Mouse (Mus musculus): ENCODE measurements at regions not wholly inside any gene's neighbourhood (a gene's known extent, or its start where the extent isn't known, plus 50 kb on each side); places are given as distances from the start of the nearest gene placed in this dataset.

DNA sequence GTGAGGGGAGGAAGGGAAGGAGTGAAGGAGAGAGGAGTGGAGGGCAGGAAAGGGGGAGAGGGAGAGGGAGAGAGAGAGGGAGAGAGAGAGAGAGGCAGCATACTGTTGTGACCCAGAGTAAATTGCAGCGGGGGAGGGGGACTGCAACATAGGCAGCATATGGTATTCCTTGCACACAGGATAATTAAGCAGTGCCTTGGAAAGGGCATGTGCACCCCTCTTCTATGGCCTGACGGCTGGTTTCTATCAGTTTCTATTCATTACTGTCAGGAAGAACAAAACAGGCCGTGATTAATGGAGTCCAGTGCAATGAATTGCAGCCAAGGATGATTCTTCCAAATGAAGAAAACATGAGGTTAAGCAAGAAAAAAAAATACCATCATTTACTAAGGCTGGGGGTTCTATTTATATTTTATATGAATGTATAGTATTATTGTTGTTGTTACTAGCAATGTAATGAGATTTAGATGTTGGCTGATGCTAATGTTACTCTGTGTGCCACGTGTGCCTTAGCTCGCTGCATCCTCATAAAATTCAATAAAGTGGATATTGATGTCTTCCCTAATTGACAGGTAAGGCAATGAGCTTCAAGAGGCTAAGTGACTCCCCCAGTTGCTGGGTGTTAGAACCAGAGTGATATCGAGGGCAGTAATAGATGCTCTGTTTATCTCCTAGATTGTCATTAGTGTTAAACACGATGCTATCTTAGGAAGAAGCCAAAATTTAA lies 181.3 kb downstream of the Gm19935 start:
- Histone ChIP-seq H3K9ac (replicated peaks) (no peak overlapping the region), H3K9me3 (no peaks in the 10 kb centered on the region), H3K36me3 (no peaks in the 10 kb centered on the region), H3K4me3 (replicated peaks) (no peak overlapping the region), H3K4me1 (replicated peaks) (no peaks in the 10 kb centered on the region), H3K27ac (no peak overlapping the region), H3K4me2 (no peak overlapping the region), H3K27me3 (no peaks in the 10 kb centered on the region)
- no peak for ATAC-seq (ENCODE audit: insufficient number of reproducible peaks, insufficient read depth, low FRiP score, low TSS enrichment, low read depth)
- WGBS = 26% methylated on average over 7 of the region's 7 CpGs

DNA sequence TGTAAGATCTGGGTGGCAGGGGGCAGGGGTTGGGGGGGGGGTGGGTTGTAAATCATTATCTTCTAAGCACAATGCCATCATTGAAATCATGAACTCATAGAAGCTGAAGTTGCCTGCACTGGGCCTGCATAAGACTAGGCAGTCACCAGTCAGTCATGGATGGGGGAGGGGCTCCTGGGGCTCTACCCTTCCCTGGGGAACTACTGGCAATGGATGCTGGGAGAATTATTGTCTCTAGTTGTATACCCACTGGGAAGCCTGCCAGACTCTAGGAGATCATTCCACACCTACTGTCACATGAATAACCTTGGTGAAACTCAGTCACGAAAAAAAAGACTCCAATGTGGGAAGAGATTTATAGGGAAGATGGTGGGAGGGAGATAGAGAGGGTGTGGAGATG lies 186.4 kb downstream of the Gm19935 start:
- H3K9ac ChIP-seq (replicated peaks) = no peak overlapping the region
- H3K4me2 ChIP-seq = no peak overlapping the region
- no peaks in the 10 kb centered on the region for H3K9me3 ChIP-seq
- WGBS = 84% methylated on average over 1 of the region's 1 CpGs
- no peaks in the 10 kb centered on the region for H3K27me3 ChIP-seq
- H3K27ac ChIP-seq = no peak overlapping the region
- H3K36me3 ChIP-seq = no peaks in the 10 kb centered on the region
- no peaks in the 10 kb centered on the region for H3K4me1 ChIP-seq (replicated peaks)
- ATAC-seq (ENCODE audit: insufficient number of reproducible peaks, insufficient read depth, low FRiP score, low TSS enrichment, low read depth) = no peak
- no peak overlapping the region for H3K4me3 ChIP-seq (replicated peaks)

DNA sequence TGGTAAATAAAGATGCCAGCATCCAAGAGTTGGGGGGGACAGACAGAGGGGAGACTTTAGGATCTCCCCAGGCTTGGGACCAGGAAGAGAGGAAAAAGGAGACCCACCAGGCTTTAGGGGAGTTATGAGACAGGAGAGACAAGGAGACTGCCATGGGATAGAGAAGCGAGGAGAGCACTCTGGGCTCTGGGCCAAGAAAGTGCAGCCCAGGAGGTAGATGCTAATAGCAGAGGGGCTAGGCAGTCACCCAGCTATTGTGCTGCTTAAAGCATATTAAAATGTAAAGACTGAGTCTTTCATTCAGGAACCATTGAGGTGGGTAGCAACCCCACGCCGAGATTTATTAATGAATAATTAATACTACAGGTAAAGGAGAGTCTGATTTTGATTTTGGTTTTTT lies 208.8 kb downstream of the Gm19935 start:
- Histone ChIP-seq H3K4me2 (no peak overlapping the region), H3K4me1 (replicated peaks) (no peaks in the 10 kb centered on the region)
- WGBS = 65% methylated on average over 3 of the region's 3 CpGs

DNA sequence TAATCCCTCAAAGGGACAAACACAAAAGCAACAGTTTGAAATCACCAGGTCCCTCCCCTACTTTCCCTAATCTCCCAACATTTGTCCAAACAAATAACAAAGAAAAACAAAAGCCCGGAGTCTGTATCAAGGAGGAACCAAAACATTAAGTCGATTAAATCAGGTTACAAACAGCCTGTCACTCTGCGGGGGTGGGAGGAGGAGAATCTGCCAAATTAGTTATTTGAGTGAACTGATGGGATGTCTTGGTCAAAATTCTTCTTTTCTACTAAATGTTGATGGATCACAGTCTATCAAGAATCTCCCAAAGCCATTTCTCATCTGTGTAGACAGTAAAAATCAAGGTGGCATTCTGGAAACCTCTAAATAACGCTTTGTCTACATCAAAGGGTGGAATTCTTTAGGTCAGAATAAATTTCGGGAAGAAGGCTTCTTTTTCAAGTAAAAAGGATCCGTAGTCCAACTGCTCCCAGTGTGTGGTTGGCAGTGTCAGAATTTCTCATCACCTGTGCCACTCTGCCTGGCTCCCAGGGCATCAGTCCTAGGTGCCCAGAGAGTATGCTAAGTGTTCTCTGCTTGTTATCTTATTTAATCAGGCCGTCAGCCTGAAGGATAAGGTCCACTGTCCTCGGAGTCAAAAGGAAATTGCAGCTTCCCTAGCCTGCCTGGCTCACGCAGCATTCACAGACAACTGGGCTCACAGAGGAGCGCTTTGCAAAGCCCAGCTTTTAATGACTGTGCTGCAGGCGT lies 216.1 kb downstream of the Gm19935 start:
- Histone ChIP-seq H3K27me3 (no peaks in the 10 kb centered on the region), H3K27ac (no peak overlapping the region), H3K36me3 (no peaks in the 10 kb centered on the region), H3K4me1 (replicated peaks) (no peaks in the 10 kb centered on the region), H3K9me3 (peaks cover 4% of the 10 kb centered on the region; the same call in 1 of the 2 replicates), H3K4me2 (no peak overlapping the region), H3K9ac (replicated peaks) (no peak overlapping the region), H3K4me3 (replicated peaks) (no peak overlapping the region)
- no peak for ATAC-seq (ENCODE audit: insufficient number of reproducible peaks, insufficient read depth, low FRiP score, low TSS enrichment, low read depth)
- WGBS = 37% methylated on average over 11 of the region's 11 CpGs

More for the DNA sequence above, 208.8 kb downstream of the Gm19935 start:
- Histone ChIP-seq H3K36me3 (no peaks in the 10 kb centered on the region), H3K9me3 (no peaks in the 10 kb centered on the region), H3K27me3 (no peaks in the 10 kb centered on the region), H3K27ac (no peak overlapping the region), H3K9ac (replicated peaks) (no peak overlapping the region), H3K4me3 (replicated peaks) (no peak overlapping the region)
- ATAC-seq (ENCODE audit: insufficient number of reproducible peaks, insufficient read depth, low FRiP score, low TSS enrichment, low read depth) = no peak

DNA sequence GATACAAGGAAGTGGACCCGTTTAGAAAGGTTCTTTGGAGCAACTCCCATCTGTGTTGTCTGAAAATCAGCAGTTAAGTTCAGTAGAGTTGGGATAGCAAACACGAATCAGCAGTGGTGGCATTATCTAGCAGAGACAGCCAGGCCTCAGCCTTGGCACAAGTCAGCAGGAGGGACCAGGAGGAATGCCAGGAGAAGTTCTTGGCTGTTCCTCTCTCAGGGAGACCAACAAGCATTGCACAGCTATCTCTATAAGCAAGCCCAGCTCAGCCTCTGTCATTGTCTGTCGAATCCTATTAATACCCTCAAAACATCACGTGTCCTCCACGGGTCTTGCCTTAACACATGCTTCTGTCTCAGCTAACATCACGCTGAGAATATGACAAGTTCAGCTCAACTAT lies 219.8 kb downstream of the Gm19935 start:
- H3K4me2 ChIP-seq = no peak overlapping the region
- WGBS = 91% methylated on average over 6 of the region's 6 CpGs

DNA sequence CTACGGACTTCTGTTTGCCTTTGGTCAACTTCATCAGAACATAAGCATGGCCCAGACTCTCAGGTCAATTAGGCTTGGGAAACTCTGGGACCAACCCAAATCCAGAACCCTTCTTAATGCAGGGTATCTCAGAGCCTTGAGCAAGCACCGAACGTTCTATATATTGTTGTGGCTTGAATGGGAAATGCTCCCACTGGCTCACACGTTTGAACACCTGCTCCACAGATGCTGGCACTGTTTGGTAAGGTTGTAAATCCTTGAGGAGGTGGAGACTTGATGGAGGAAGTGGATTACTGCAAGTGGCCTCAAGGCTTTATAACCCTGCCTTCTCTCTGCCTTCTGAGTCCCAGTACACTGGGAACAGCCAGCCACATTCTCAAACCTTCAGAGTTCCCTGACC lies 231.3 kb upstream of the Tox3 start:
- H3K4me1 ChIP-seq (replicated peaks) = no peaks in the 10 kb centered on the region
- H3K36me3 ChIP-seq = no peaks in the 10 kb centered on the region
- H3K9me3 ChIP-seq = no peaks in the 10 kb centered on the region
- ATAC-seq (ENCODE audit: insufficient number of reproducible peaks, insufficient read depth, low FRiP score, low TSS enrichment, low read depth) = no peak
- no peak overlapping the region for H3K4me3 ChIP-seq (replicated peaks)
- H3K27me3 ChIP-seq = no peaks in the 10 kb centered on the region
- H3K4me2 ChIP-seq = no peak overlapping the region
- H3K9ac ChIP-seq (replicated peaks) = no peak overlapping the region
- 62% methylated on average over 4 of the region's 4 CpGs for WGBS
- H3K27ac ChIP-seq = no peak overlapping the region

More for the DNA sequence above, 219.8 kb downstream of the Gm19935 start:
- Histone ChIP-seq H3K4me3 (replicated peaks) (no peak overlapping the region), H3K27ac (no peak overlapping the region), H3K9ac (replicated peaks) (no peak overlapping the region), H3K27me3 (0 out of 2 replicates have a peak, but pooled peaks cover 3% of the 10 kb centered on the region), H3K9me3 (peaks cover 4% of the 10 kb centered on the region; the same call in 1 of the 2 replicates), H3K4me1 (replicated peaks) (no peaks in the 10 kb centered on the region), H3K36me3 (no peaks in the 10 kb centered on the region)
- ATAC-seq (ENCODE audit: insufficient number of reproducible peaks, insufficient read depth, low FRiP score, low TSS enrichment, low read depth) = no peak

DNA sequence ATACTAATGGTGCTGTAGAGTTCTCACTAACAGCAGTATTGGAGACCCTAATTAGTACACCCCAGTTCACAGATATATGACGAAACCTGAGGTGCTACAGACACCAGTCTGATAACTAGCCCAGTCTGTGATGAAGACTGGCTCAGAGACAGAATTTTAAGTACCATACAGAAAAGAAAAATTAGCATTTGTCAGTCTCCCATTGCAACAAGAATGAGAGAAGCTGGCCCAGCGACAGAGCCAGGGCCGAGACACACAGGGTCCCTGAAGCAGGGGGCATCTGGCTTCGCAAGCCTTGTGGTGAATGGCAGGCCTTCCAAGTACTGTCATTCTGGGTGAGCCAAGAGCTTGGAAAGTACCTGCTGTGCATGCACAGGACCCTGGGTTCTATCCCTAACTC lies 228.8 kb upstream of the Tox3 start:
- WGBS = 71% methylated on average over 4 of the region's 4 CpGs

DNA sequence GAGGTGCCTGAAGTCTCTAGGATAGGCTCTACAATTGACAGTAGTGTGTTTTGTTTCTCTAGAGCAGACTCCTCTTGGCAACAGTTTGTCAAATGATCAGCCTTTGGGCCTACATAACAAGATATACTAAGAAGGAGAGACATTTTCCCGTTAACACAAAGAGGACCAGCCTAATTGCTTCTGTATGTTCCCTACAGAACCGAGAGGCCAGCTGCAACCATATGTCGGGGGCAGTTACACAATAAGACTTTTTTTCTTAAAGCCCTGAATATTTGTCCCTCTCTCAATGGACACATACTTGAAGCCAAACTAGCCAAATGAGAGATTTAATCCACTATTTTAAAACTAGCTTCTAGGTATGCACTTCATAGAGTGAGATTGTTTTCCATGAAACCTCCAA lies 226.5 kb upstream of the Tox3 start:
- Histone ChIP-seq H3K9ac (replicated peaks) (no peak overlapping the region), H3K4me2 (no peak overlapping the region), H3K4me3 (replicated peaks) (no peak overlapping the region), H3K27ac (no peak overlapping the region), H3K4me1 (replicated peaks) (no peaks in the 10 kb centered on the region), H3K27me3 (no peaks in the 10 kb centered on the region), H3K36me3 (no peaks in the 10 kb centered on the region), H3K9me3 (no peaks in the 10 kb centered on the region)
- 58% methylated on average over 3 of the region's 3 CpGs for WGBS
- ATAC-seq (ENCODE audit: insufficient number of reproducible peaks, insufficient read depth, low FRiP score, low TSS enrichment, low read depth) = no peak

More for the DNA sequence above, 228.8 kb upstream of the Tox3 start:
- Histone ChIP-seq H3K27ac (no peak overlapping the region), H3K4me2 (no peak overlapping the region), H3K9me3 (no peaks in the 10 kb centered on the region), H3K4me3 (replicated peaks) (no peak overlapping the region), H3K9ac (replicated peaks) (no peak overlapping the region), H3K36me3 (no peaks in the 10 kb centered on the region), H3K27me3 (no peaks in the 10 kb centered on the region), H3K4me1 (replicated peaks) (no peaks in the 10 kb centered on the region)
- no peak for ATAC-seq (ENCODE audit: insufficient number of reproducible peaks, insufficient read depth, low FRiP score, low TSS enrichment, low read depth)

DNA sequence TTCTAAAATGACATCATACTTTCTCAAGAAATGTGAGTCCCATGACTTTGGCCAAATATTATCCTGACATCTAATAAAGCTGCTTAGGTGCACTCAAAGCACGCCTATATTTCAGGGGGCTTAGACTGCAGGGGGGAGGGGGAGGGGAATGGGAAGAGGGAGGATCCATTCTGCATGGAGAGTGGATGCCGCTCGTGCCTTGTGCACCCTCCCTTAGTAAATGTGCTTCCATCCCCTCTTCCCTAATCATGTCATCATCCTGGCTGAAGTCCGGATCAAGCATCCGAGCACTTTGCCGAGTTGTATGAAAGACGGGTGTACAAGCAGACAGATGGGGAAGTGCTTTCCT lies 207.9 kb upstream of the Tox3 start:
- Histone ChIP-seq H3K4me1 (replicated peaks) (0 out of 2 replicates have a peak, but pooled peaks cover 3% of the 10 kb centered on the region), H3K4me3 (replicated peaks) (no peak overlapping the region), H3K4me2 (no peak overlapping the region), H3K9ac (replicated peaks) (no peak overlapping the region), H3K9me3 (no peaks in the 10 kb centered on the region), H3K27ac (no peak overlapping the region), H3K36me3 (no peaks in the 10 kb centered on the region), H3K27me3 (peaks cover 2% of the 10 kb centered on the region; the same call in 1 of the 2 replicates)
- no peak for ATAC-seq (ENCODE audit: insufficient number of reproducible peaks, insufficient read depth, low FRiP score, low TSS enrichment, low read depth)
- WGBS = 80% methylated on average over 7 of the region's 7 CpGs

DNA sequence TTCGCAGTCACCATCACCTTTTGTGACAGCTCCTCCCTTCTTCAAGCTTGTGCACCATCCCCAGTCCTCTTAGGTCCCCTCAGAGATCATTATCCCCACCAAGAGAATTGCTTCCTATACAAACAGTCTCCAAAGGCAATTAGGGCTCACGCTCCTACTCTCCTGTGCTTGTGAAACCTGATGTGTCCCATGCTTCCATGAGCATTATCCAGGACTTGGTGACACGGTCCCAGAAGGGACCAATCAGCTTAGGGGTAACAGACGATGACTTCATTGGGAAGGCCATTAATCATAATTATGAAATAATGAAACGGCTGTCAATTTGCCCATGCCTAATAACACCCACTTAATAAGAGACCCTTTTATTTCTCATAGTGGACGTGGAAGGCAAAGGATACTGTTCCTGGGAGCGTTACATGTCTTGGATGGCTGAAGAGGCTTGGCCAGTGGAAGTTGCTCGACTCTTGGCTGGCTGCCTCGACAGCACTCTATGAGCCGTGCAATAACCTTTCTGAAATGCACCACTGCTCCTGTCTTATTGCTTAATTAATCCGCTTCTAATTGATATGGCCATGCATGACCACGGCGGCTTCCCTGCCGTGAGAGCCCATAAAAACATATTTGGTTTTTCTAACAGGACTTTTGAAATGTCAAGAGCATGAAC lies 207.4 kb upstream of the Tox3 start:
- Histone ChIP-seq H3K4me3 (replicated peaks) (no peak overlapping the region), H3K4me1 (replicated peaks) (0 out of 2 replicates have a peak, but pooled peaks cover 3% of the 10 kb centered on the region), H3K36me3 (no peaks in the 10 kb centered on the region), H3K9ac (replicated peaks) (no peak overlapping the region), H3K27me3 (peaks cover 2% of the 10 kb centered on the region; the same call in 1 of the 2 replicates), H3K4me2 (no peak overlapping the region), H3K27ac (no peak overlapping the region), H3K9me3 (no peaks in the 10 kb centered on the region)
- 66% methylated on average over 14 of the region's 14 CpGs for WGBS
- no peak for ATAC-seq (ENCODE audit: insufficient number of reproducible peaks, insufficient read depth, low FRiP score, low TSS enrichment, low read depth)

DNA sequence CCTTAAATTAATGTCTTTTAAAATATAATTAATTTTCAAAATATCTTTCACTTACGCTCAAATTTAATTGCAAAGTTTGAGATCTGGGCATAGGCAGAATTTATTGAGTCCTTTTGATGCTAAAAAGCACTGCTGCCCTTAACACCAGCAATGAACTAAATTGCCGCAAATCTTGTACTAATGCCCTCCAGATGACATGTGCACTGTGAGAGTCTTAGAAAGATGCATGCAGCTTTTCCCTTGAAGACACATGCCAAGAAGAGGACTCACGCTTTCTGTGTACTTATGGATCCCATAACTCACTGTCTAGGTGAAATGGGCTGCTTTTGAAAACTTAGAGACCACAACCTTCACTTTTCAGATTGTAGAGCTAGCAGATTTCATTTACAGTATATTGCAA lies 199.1 kb upstream of the Tox3 start:
- Histone ChIP-seq H3K27me3 (0 out of 2 replicates have a peak, but pooled peaks cover 8% of the 10 kb centered on the region), H3K4me1 (replicated peaks) (0 out of 2 replicates have a peak, but pooled peaks cover 4% of the 10 kb centered on the region), H3K27ac (no peak overlapping the region), H3K4me2 (no peak overlapping the region), H3K4me3 (replicated peaks) (no peak overlapping the region), H3K36me3 (no peaks in the 10 kb centered on the region), H3K9me3 (no peaks in the 10 kb centered on the region), H3K9ac (replicated peaks) (no peak overlapping the region)
- ATAC-seq (ENCODE audit: insufficient number of reproducible peaks, insufficient read depth, low FRiP score, low TSS enrichment, low read depth) = no peak
- 8% methylated on average over 3 of the region's 3 CpGs for WGBS

Measured in limb, embryonic 12.5 days (tissue).